Mouse (Mus musculus): ENCODE data around the gene Adap1.

DNA sequence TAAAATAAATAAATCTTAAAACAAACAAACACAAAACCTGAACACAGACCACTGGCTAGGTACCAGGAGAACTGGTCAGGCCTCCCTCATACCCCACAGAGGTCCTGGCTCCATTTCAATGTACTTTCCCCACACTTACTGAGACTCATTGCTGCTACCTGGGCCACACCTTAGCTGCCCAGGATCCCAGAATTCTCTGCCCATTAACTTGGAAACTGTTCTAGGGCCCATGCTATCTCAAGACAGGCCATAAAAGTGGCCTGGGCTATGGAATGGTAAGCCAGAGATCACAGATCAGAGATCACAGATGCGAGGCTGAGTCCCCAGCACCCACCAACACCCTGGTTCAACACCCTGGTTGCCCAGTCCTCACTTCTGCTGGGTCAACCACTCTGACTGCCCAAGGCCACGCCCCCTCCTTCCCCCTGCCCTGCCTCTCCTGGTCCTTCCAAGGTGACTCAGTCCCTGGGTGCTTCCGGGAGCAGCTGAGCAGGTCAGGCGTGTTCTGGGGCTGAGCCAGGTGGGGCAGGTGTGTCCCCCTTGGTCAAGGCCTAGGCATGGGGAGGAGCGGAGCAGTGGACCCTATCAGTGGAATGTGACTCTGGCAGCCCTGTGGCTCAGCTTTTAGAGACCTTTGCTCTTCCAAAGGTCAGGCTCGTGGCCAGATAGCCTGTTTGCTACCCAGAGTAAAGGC, 8.3 kb downstream of the Adap1 start:
- TF ChIP-seq CTCF (IDR thresholded peaks at IDR 0.05): no peak
- no peak for TF ChIP-seq EP300 (IDR thresholded peaks at IDR 0.05)
